Mouse (Mus musculus): ENCODE results near the gene Capn7. TPM values are rescaled to one million over a fixed set of nuclear protein-coding genes. Genes with fewer than 3 reads are reported as not detected.

Capn7 gene
- polyA plus RNA-seq, 1 experiment from 2014 or later: 24.8 TPM

- no peak overlapping the region for H3K4me3 ChIP-seq (ENCODE audit: low read depth, low read length)
- H3K27me3 ChIP-seq (ENCODE audit: control insufficient read depth, insufficient read depth, low read length): no peaks in the 10 kb centered on the region
- ATAC-seq (ENCODE audit: low FRiP score, low TSS enrichment) (no peak), DNase-seq (ENCODE audit: low spot score) (no peak)
- 64% methylated on average over 8 of the region's 8 CpGs for WGBS
- H3K4me1 ChIP-seq (replicated peaks; ENCODE audit: control insufficient read depth, insufficient read depth): no peaks in the 10 kb centered on the region
- H3K9ac ChIP-seq (ENCODE audit: low read length): no peak overlapping the region
- H3K4me2 ChIP-seq (replicated peaks; ENCODE audit: low read depth): no peak overlapping the region
- TF ChIP-seq CTCF (IDR thresholded peaks at IDR 0.05; ENCODE audit: low read depth) (no peak), EP300 (optimal IDR thresholded peaks at IDR 0.05) (no peak)
- H3K27ac ChIP-seq (replicated peaks): 0 out of 2 replicates have a peak overlapping the region, but pooled peaks have one; percentile 24
- no peaks in the 10 kb centered on the region for H3K9me3 ChIP-seq (ENCODE audit: control insufficient read depth, low read length)
- H3K36me3 ChIP-seq (ENCODE audit: control insufficient read depth, insufficient read depth, low read length): no peaks in the 10 kb centered on the region
These were observed 72.2 kb downstream of the Capn7 start for GRCm38 (mm10) chr14:31408666-31409065.

GRCm38 (mm10) chr14:31410123-31410724, 73.8 kb downstream of the Capn7 start:
- no peak overlapping the region for H3K4me2 ChIP-seq (replicated peaks; ENCODE audit: low read depth)
- no peak for ATAC-seq (ENCODE audit: low FRiP score, low TSS enrichment)
- 86% methylated on average over 9 of the region's 9 CpGs for WGBS

GRCm38 (mm10) chr14:31410737-31411136, 74.3 kb downstream of the Capn7 start:
- Histone ChIP-seq H3K4me2 (replicated peaks; ENCODE audit: low read depth) (no peak overlapping the region), H3K4me3 (ENCODE audit: low read depth, low read length) (no peak overlapping the region), H3K27me3 (ENCODE audit: control insufficient read depth, insufficient read depth, low read length) (no peaks in the 10 kb centered on the region), H3K4me1 (replicated peaks; ENCODE audit: control insufficient read depth, insufficient read depth) (no peaks in the 10 kb centered on the region; the same call in 1 of the 2 replicates), H3K9ac (ENCODE audit: low read length) (no peak overlapping the region), H3K27ac (replicated peaks) (no peak overlapping the region), H3K36me3 (ENCODE audit: control insufficient read depth, insufficient read depth, low read length) (no peaks in the 10 kb centered on the region), H3K9me3 (ENCODE audit: control insufficient read depth, low read length) (no peaks in the 10 kb centered on the region)
- ATAC-seq (ENCODE audit: low FRiP score, low TSS enrichment) (no peak), DNase-seq (ENCODE audit: low spot score) (no peak)
- no peak for TF ChIP-seq EP300 (optimal IDR thresholded peaks at IDR 0.05)
- TF ChIP-seq CTCF (IDR thresholded peaks at IDR 0.05; ENCODE audit: low read depth): no peak
- 59% methylated on average over 4 of the region's 4 CpGs for WGBS

More at GRCm38 (mm10) chr14:31410123-31410724, 73.8 kb downstream of the Capn7 start:
- TF ChIP-seq CTCF (IDR thresholded peaks at IDR 0.05; ENCODE audit: low read depth) (no peak), EP300 (optimal IDR thresholded peaks at IDR 0.05) (no peak)
- Histone ChIP-seq H3K27ac (replicated peaks) (no peak overlapping the region), H3K9ac (ENCODE audit: low read length) (no peak overlapping the region), H3K4me3 (ENCODE audit: low read depth, low read length) (no peak overlapping the region), H3K27me3 (ENCODE audit: control insufficient read depth, insufficient read depth, low read length) (no peaks in the 10 kb centered on the region), H3K9me3 (ENCODE audit: control insufficient read depth, low read length) (no peaks in the 10 kb centered on the region), H3K4me1 (replicated peaks; ENCODE audit: control insufficient read depth, insufficient read depth) (no peaks in the 10 kb centered on the region; the same call in 1 of the 2 replicates), H3K36me3 (ENCODE audit: control insufficient read depth, insufficient read depth, low read length) (no peaks in the 10 kb centered on the region)
- DNase-seq (ENCODE audit: low spot score): no peak

- no peak for ATAC-seq (ENCODE audit: low FRiP score, low TSS enrichment)
- H3K27me3 ChIP-seq (ENCODE audit: control insufficient read depth, insufficient read depth, low read length): no peaks in the 10 kb centered on the region
- WGBS: 76% methylated on average over 10 of the region's 10 CpGs
- no peak overlapping the region for H3K9ac ChIP-seq (ENCODE audit: low read length)
- no peaks in the 10 kb centered on the region for H3K36me3 ChIP-seq (ENCODE audit: control insufficient read depth, insufficient read depth, low read length)
- H3K4me2 ChIP-seq (replicated peaks; ENCODE audit: low read depth): no peak overlapping the region
- DNase-seq (ENCODE audit: low spot score): no peak
- TF ChIP-seq CTCF (IDR thresholded peaks at IDR 0.05; ENCODE audit: low read depth) (no peak), EP300 (optimal IDR thresholded peaks at IDR 0.05) (no peak)
- no peaks in the 10 kb centered on the region; the same call in 1 of the 2 replicates for H3K4me1 ChIP-seq (replicated peaks; ENCODE audit: control insufficient read depth, insufficient read depth)
- H3K27ac ChIP-seq (replicated peaks): no peak overlapping the region
- no peaks in the 10 kb centered on the region for H3K9me3 ChIP-seq (ENCODE audit: control insufficient read depth, low read length)
- no peak overlapping the region for H3K4me3 ChIP-seq (ENCODE audit: low read depth, low read length)
These were observed 76.2 kb downstream of the Capn7 start for GRCm38 (mm10) chr14:31412651-31413056.

- Histone ChIP-seq H3K27ac (replicated peaks) (no peak overlapping the region), H3K36me3 (ENCODE audit: control insufficient read depth, insufficient read depth, low read length) (no peaks in the 10 kb centered on the region), H3K9me3 (ENCODE audit: control insufficient read depth, low read length) (no peaks in the 10 kb centered on the region), H3K4me2 (replicated peaks; ENCODE audit: low read depth) (no peak overlapping the region), H3K4me3 (ENCODE audit: low read depth, low read length) (no peak overlapping the region), H3K9ac (ENCODE audit: low read length) (no peak overlapping the region), H3K27me3 (ENCODE audit: control insufficient read depth, insufficient read depth, low read length) (no peaks in the 10 kb centered on the region), H3K4me1 (replicated peaks; ENCODE audit: control insufficient read depth, insufficient read depth) (no peaks in the 10 kb centered on the region; the same call in 1 of the 2 replicates)
- no peak for TF ChIP-seq CTCF (IDR thresholded peaks at IDR 0.05; ENCODE audit: low read depth)
- no peak for TF ChIP-seq EP300 (optimal IDR thresholded peaks at IDR 0.05)
- DNase-seq (ENCODE audit: low spot score) (no peak), ATAC-seq (ENCODE audit: low FRiP score, low TSS enrichment) (no peak)
- 61% methylated on average over 6 of the region's 6 CpGs for WGBS
These were observed 77.1 kb downstream of the Capn7 start for GRCm38 (mm10) chr14:31413475-31414086.

Measured in stomach, postnatal 0 days (tissue).